Mouse (Mus musculus) embryonic fibroblast, embryonic 13.5 days (primary cell): Measurements from ENCODE around the gene Cradd. TPM values are rescaled to one million over a fixed set of nuclear protein-coding genes. Genes with fewer than 3 reads are reported as not detected.

Experiments used
- H3K27ac ChIP-seq: 2 replicates; pipeline ENCODE4 v1.5.1; 2012; ENCODE audit warnings: low read length, control low read depth, inconsistent platforms; ENCODE audit not compliant: insufficient read depth
- H3K4me1 ChIP-seq: 2 replicates; pipeline ENCODE4 v1.6.1; 2011; ENCODE audit warnings: low read length; ENCODE audit not compliant: control insufficient read depth, insufficient read depth
- H3K4me3 ChIP-seq: 2 replicates; pipeline ENCODE4 v1.5.1; 2011; ENCODE audit warnings: mild to moderate bottlenecking, control low read depth, low read length; ENCODE audit not compliant: insufficient read depth
- CTCF ChIP-seq: IDR thresholded peaks from 2 replicates; pipeline ENCODE4 v1.5.1; 2011; ENCODE audit warnings: mild to moderate bottlenecking, control low read depth, low read length, moderate library complexity, borderline replicate concordance; ENCODE audit not compliant: insufficient read depth
- POLR2A ChIP-seq: IDR thresholded peaks from 2 replicates; pipeline ENCODE4 v1.6.1; 2011; ENCODE audit warnings: low read depth, mild to moderate bottlenecking, control low read depth, low read length, moderate library complexity
- polyA plus RNA-seq: library from polyadenylated mRNA; stranded (reverse); fragments of >200 nt; gene quantifications from 2 replicates; pipeline ENCODE4 v1.2.4, GENCODE M21; 2011; ENCODE audit warnings: low read depth; ENCODE audit not compliant: missing spikeins, insufficient read length

Gene Cradd
- polyA plus RNA-seq, 1 experiment = 5.7 TPM

DNA sequence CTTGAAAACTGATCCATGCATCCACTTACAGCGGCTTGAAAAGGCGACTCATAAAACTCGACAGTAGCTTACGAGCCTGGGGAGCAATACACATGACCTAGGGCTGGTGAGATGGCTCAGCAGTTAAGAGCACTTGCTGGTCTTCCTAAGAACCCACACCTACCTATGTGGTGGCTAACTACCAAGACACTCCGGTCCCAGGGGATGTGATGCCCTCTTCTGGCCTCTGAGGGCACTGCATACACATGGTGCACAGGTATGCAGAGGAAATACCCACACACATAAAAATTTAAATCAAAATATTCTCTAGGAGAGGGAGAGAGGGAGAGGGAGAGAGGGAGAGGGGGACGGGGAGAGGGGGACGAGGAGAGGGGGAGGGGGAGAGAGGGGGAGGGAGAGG lies 167.5 kb downstream of the Cradd start:
- H3K4me3 ChIP-seq = no peak overlapping the region
- TF ChIP-seq CTCF (no peak; the same call in 1 of the 2 replicates), POLR2A (no peak)
- no peak overlapping the region for H3K27ac ChIP-seq
- no peaks in the 10 kb centered on the region; the same call in 1 of the 2 replicates for H3K4me1 ChIP-seq

DNA sequence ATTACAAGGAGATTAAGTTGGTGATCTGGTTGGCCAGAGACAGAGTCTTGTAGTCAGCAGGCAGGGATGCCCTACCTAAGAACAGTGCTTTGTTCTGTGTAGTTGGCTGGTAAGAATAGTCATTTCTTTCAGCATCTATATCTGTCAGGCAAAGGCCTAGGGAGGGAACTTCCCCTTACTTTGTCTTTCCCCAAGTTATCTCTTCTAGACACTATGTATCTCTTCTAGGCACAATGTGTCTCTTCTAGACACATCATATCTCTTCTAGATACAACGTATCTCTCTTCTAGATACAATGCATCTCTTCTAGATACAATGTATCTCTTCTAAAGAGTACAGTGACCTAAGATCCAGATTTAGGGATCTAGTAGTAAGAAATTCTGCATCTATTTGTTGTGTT lies 169.3 kb downstream of the Cradd start:
- no peak for TF ChIP-seq POLR2A
- no peak for TF ChIP-seq CTCF
- Histone ChIP-seq H3K4me3 (no peak overlapping the region), H3K4me1 (no peaks in the 10 kb centered on the region; the same call in 1 of the 2 replicates), H3K27ac (no peak overlapping the region)

DNA sequence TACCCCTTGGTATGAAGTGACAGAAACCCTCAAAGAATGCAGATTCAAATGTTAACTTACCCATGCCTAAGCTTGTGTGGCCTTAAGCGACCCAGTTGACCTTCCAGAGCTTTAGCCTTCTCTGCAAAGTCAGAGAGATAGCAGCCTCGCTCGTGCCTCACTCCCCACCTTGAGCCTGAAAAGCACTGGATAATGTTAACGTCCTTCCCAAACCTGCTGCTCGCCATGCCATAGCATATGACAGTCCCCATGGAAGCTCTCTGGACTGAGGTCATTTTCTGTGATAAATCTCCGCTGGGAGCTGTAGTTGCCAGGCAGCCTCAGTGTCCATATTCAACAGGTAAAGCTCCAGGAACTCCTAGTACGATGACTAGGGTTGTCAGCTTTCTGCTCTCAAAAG lies 170.7 kb downstream of the Cradd start:
- TF ChIP-seq POLR2A (no peak), CTCF (no peak)
- Histone ChIP-seq H3K4me1 (no peaks in the 10 kb centered on the region; the same call in 1 of the 2 replicates), H3K27ac (no peak overlapping the region), H3K4me3 (no peak overlapping the region)

DNA sequence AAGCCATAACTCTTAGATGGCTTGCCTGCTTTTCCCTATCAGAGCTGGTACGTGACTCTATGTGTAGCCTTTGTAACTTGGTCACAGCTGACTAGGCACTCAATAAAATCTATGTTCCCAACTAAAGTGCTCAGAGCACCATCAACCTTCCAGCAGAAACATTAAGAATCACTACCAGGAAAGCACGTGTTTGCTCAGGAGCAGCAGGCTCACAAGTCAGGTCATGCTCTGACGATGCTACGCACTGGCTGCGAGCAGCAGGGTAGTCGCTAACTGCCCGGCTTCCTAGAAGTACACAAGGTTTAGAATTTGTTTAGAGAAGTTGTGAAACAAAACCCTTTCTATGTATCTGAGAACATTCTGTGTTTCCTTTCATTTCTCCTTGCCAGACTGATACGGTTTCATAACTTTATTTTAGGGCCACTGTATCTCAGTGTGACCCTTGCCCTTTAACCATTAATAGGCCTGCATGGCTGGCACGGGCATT lies 171.4 kb downstream of the Cradd start:
- H3K27ac ChIP-seq = no peak overlapping the region
- TF ChIP-seq POLR2A (no peak), CTCF (no peak)
- no peak overlapping the region for H3K4me3 ChIP-seq
- no peaks in the 10 kb centered on the region; the same call in 1 of the 2 replicates for H3K4me1 ChIP-seq

DNA sequence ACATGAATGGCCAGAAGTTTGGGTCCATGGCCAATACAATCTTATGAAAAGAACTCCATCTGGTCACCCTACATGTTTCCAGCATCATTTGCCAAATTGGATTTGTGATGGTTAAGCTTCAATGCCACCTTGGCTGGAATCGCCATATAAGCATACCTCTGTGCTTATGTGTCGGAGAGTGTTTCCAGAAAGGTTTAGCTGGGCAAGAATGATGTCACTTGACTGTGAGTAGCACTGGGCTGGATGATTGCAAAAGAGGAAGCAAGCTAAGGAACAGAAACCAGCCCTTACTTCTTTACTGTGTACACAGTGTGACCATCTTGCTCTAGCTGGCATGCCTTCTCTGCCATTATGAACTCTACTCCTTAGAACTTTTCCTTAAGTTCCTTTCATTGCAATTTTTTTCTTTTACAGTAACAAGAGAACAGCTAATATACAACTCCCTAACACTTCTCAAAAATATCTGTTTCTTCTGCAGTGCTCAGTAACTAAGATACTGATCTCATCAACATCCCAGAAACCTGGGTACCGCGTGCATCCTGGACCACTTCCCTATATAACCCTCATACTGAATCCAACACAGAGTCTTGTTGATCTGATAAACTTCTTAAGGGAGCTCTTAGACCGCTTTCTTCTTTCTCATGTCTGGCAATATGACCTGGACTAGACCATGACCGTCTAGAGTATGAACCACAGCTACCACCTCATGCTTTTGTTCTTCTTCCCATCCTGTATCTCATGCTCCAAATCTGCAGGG lies 172.7 kb downstream of the Cradd start:
- Histone ChIP-seq H3K4me3 (no peak overlapping the region), H3K4me1 (no peaks in the 10 kb centered on the region; the same call in 1 of the 2 replicates), H3K27ac (no peak overlapping the region)
- no peak for TF ChIP-seq POLR2A
- no peak for TF ChIP-seq CTCF

DNA sequence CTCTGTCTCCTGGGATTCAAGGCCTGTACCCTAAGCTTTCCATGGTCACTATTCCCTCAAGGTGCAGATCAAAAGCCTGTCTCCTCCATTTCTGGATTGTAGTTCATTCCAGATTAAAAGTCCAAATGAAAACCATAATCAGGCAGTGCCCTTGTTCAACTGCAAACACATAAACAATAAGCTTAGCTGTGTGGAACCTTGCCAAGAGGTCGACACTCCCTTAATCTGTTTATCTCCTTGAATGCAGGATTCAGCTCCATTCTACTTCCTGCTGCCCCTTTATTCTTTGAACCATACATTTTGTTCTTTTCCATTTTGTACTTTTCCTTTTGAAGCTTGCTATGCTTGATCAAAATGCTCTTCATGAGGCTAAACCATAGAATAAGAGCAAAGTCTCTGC lies 174.3 kb downstream of the Cradd start:
- no peak for TF ChIP-seq POLR2A
- no peak for TF ChIP-seq CTCF
- Histone ChIP-seq H3K4me3 (no peak overlapping the region), H3K27ac (no peak overlapping the region), H3K4me1 (no peaks in the 10 kb centered on the region)

DNA sequence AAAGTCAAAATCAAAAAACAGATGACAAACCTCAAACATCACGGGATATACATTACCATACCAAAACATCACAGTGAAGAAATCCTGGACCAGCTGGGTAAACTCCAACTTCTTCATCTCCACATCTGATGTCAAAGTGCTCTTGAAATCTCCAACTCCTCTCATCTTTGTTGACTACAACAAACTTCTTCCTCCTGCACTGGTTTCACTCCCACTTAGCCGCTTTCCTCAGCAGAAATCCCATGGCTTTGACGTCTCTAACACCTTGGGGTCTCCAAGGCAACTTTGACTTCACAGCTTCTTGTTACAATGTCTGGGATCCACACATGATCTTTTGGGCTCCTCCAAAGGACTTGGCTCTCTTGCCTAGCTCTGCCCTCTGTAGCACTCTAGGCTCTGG lies 175.3 kb downstream of the Cradd start:
- Histone ChIP-seq H3K27ac (no peak overlapping the region), H3K4me3 (no peak overlapping the region), H3K4me1 (peaks cover under 1% of the 10 kb centered on the region; the same call in 1 of the 2 replicates)
- no peak for TF ChIP-seq CTCF

DNA sequence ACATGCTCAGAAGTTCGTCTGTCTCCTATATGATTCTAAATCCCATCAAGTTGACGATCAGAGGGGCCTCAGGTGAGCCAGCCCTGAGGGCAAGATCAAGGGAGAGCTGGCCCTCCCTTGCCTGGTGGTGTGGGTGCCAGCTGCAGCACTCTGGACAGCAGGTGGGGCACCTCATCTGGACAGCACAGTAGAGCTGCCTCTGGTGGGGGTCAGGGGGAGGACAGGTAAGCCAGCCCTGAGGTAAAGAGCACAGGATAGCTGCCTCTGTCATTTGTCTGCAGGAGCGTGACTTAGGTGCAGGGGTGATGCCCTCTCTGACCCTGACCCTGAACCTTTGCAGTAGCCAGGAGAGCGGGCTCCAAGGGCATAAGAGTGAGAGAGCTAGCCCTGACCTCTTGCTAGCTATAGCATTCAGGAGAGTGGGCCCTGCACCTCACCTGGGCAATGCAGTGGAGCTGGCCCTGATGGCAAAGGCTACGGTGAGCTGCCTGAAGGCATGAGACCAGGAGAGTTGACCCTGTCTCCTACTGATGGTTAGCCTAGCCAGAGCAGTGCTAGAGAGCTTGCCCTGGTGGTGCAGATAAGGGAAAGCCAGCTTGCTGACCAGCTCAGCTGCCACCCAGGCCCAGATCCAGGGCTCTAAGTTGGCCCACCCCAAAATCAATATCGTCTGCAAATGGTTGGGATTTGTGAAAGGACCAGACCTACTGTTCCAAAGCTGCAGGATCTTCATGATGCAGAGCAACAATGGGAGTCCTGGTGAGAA lies 176.6 kb downstream of the Cradd start:
- H3K4me1 ChIP-seq = peaks cover 5% of the 10 kb centered on the region; the same call in 1 of the 2 replicates
- H3K27ac ChIP-seq = no peak overlapping the region
- no peak overlapping the region for H3K4me3 ChIP-seq
- TF ChIP-seq POLR2A = no peak
- TF ChIP-seq CTCF = no peak

DNA sequence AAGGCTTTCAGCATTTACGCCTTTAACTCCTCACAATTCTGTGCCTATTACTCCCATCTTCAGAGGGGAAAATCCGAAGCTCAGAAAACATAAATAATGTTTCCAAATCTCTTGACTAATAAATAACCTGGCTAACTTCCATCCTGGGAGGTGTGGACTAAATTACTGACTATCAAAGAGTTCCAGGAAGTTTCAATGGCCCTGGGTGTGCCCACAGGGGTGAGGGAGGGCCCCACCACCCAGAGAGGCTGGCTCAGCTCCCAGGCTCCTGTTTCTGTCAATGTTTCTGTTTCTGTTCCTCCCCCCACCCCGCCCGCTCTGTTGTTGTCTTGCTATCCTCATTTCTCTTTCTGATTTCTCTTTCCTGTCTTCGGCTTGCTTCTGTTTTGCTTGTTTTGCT lies 177.4 kb downstream of the Cradd start:
- peaks cover 5% of the 10 kb centered on the region; the same call in 1 of the 2 replicates for H3K4me1 ChIP-seq
- no peak overlapping the region for H3K4me3 ChIP-seq
- H3K27ac ChIP-seq = no peak overlapping the region
- TF ChIP-seq CTCF = no peak
- no peak for TF ChIP-seq POLR2A
